Mouse (Mus musculus): ENCODE results near the gene Hspa1b.
"Not testable (repeated sequence)": the region's sequence is repeated elsewhere in the genome, so short reads cannot be mapped to it uniquely, and the experiment has no call there.

- TF ChIP-seq CTCF (IDR thresholded peaks at IDR 0.05; ENCODE audit: extremely low read depth, insufficient read depth, insufficient read length, insufficient replicate concordance), result not testable (repeated sequence)
- peak; percentile 57; the same call in 1 of the 2 replicates for TF ChIP-seq POLR2A (IDR thresholded peaks at IDR 0.05; ENCODE audit: low read depth, low read length)
Observed at GRCm38 (mm10) chr17:34999871-35000716, 41.1 kb upstream of the Hspa1b start.
